Mouse (Mus musculus) liver (tissue): Measurements from ENCODE around the gene Plb1.
A peak's percentile ranks its signal among the peaks of the same experiment; 100 is the strongest.

Experiments used
- DNase-seq: peaks from one replicate; pipeline ENCODE4 v3.0.0-alpha.2; 2020; ENCODE audit warnings: mixed read lengths

Gene Plb1

GRCm38 (mm10) chr5:32336092-32336491, 103.6 kb downstream of the Plb1 start:
- no peak for DNase-seq

GRCm38 (mm10) chr5:32337336-32337735, 104.8 kb downstream of the Plb1 start:
- no peak for DNase-seq

- DNase-seq, result no peak
These were observed 105.8 kb downstream of the Plb1 start for GRCm38 (mm10) chr5:32338339-32338738.

- DNase-seq, result no peak
These were observed 106.3 kb downstream of the Plb1 start for GRCm38 (mm10) chr5:32338766-32339165.

GRCm38 (mm10) chr5:32340246-32340645, 107.7 kb downstream of the Plb1 start:
- DNase-seq, result no peak

GRCm38 (mm10) chr5:32342711-32343285, 110.3 kb downstream of the Plb1 start:
- no peak for DNase-seq

- peak; percentile 17 for DNase-seq
These were observed 113.8 kb downstream of the Plb1 start for GRCm38 (mm10) chr5:32346025-32346912.

- DNase-seq, result no peak
These were observed 117.2 kb downstream of the Plb1 start for GRCm38 (mm10) chr5:32349718-32350117.

- no peak for DNase-seq
These were observed 118.2 kb downstream of the Plb1 start for GRCm38 (mm10) chr5:32350551-32351256.

- no peak for DNase-seq
These were observed 119.4 kb downstream of the Plb1 start for GRCm38 (mm10) chr5:32351721-32352465.

GRCm38 (mm10) chr5:32352845-32353244, 120.3 kb downstream of the Plb1 start:
- DNase-seq, result no peak

GRCm38 (mm10) chr5:32353280-32353679, 120.8 kb downstream of the Plb1 start:
- no peak for DNase-seq

GRCm38 (mm10) chr5:32360511-32360910, 128.0 kb downstream of the Plb1 start:
- DNase-seq, result no peak

- no peak for DNase-seq
These were observed 129.1 kb downstream of the Plb1 start for GRCm38 (mm10) chr5:32361441-32362235.

GRCm38 (mm10) chr5:32369391-32369790, 136.9 kb downstream of the Plb1 start:
- no peak for DNase-seq

- no peak for DNase-seq
These were observed 138.7 kb downstream of the Plb1 start for GRCm38 (mm10) chr5:32371239-32371638.

GRCm38 (mm10) chr5:32378546-32378945, 146.0 kb downstream of the Plb1 start:
- DNase-seq, result peak; percentile 5

GRCm38 (mm10) chr5:32388656-32389055, 156.1 kb downstream of the Plb1 start:
- no peak for DNase-seq

- no peak for DNase-seq
These were observed 157.8 kb downstream of the Plb1 start for GRCm38 (mm10) chr5:32390295-32390694.

- no peak for DNase-seq
These were observed 159.8 kb downstream of the Plb1 start for GRCm38 (mm10) chr5:32392281-32392680.

- no peak for DNase-seq
These were observed 162.1 kb downstream of the Plb1 start for GRCm38 (mm10) chr5:32394586-32394985.
